Mouse (Mus musculus): ENCODE results near the gene Hist1h2bf.

Hist1h2bf gene

GRCm38 (mm10) chr13:23529480-23530165, 44.4 kb downstream of the Hist1h2bf start:
- no peak for DNase-seq (ENCODE audit: low spot score in 2 of 2)

DNA sequence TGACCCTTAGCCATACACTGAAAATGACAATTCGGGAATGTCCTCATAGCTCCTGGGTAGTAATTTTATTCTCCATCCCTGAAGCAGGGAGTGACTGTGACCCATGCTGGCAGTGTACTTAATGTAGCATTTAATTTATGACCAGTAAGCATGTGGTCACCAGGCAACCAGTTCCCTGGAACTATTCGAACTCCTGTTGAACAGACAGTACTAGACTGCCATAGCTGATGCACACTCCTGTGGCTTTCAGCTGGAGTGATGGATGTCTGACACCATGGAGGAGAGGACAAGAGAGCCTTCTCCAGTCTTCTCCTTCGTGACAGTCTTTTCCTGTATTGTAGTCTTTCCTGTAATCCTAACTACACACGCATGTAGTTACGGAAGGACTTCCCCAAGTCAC, 45.0 kb downstream of the Hist1h2bf start:
- DNase-seq (ENCODE audit: low spot score in 2 of 2), result no peak

DNA sequence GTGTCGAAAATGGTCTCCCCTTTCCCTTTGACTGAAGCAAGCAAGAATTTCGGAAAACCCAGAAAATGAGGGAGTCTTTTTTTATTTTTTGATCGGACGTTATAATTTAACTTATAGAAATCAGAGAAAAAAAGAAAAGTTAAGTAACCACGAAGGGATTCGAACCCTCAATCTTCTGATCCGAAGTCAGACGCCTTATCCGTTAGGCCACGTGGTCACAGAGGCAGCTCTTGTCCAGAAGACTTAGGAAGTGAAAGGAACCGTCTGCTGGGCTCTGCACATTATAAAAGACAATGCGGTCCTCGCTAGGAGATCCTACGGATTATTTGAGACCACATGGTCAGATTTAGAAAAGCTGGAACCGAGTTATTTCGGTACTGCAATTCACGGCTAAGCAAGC, 47.7 kb downstream of the Hist1h2bf start:
- peak; percentile 90 to 92 for DNase-seq (ENCODE audit: low spot score in 2 of 2)

DNA sequence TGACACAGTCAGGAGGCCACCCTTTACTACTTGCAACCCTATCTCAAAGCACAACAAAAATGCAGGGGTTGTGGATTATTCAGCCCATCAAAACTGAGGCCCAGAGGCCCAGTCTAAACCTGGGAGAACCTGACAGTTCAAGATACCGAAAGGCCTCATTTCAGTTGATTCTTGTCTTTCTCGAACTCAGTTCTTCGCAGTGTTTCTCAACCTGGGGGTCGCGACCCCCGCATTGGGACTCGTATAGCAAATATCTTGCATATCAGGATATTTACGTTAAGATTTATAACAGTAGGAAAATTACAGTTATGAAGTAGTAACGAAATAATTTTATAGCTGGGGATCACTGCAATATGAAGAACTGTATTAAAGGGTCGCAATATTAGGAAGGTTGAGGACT, 48.1 kb downstream of the Hist1h2bf start:
- DNase-seq (ENCODE audit: low spot score in 2 of 2), result peak in 1 of 2 experiments; percentile 37

DNA sequence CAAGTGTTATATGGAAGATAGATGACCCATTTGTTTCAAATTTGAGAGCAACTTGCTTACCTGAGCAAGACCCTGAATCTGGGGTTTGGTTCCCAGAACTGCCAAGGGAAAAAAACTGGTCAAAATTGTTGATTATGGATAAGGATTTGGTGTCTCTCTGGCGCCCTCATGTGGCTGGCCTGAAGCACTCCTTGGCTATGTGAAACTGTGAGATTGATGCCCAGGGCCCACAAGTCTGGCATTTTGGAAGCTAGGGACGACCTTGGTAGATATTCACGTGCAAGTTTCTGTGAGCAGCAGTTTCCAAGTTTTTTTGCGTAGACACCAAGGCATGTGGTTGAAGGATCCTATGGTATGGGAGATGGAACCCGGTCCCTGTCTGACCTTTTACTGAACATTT, 49.3 kb downstream of the Hist1h2bf start:
- peak; percentile 75 to 86 for DNase-seq (ENCODE audit: low spot score in 2 of 2)

- DNase-seq (ENCODE audit: low spot score in 2 of 2), result no peak
Measured at GRCm38 (mm10) chr13:23523976-23524375, 50.0 kb downstream of the Hist1h2bf start.
